Comparison of ENCODE assay signal across 8 mouse cellular contexts in genomic region chr7:27552931-27553513, GRCm38 (mm10). TPM values are rescaled to one million over a fixed set of nuclear protein-coding genes. Genes with fewer than 3 reads are reported as not detected.
DNase-seq lines count a peak whose midpoint lies in the region; ATAC-seq lines count a peak whose summit lies in the region.

TSS of gene Pld3 (minus strand) at chr7:27553218.
TSS of gene 2310022A10Rik (plus strand) at chr7:27553233.

- H3K4me2 ChIP-seq in forebrain, embryonic 14.5 days (ENCODE audit: low read length): peak within 1 kb of the TSS; percentile 81
- H3K4me2 ChIP-seq in neural tube, embryonic 15.5 days: peak within 1 kb of the TSS; percentile 87

- WGBS in forebrain, embryonic 14.5 days: under 1% methylated on average over 41 of the region's 41 CpGs
- under 1% methylated on average over 41 of the region's 41 CpGs for WGBS in neural tube, embryonic 15.5 days

- H3K9ac ChIP-seq in forebrain, embryonic 14.5 days (ENCODE audit: low read length): peak within 1 kb of the TSS; percentile 74
- peak within 1 kb of the TSS; percentile 82 for H3K9ac ChIP-seq in neural tube, embryonic 15.5 days (replicated peaks)

- H3K36me3 ChIP-seq in forebrain, embryonic 14.5 days (ENCODE audit: control insufficient read depth, insufficient read depth, low read length): peaks cover 9% of the 10 kb centered on the region
- H3K36me3 ChIP-seq in neural tube, embryonic 15.5 days: peaks cover 5% of the 10 kb centered on the region; the same call in 1 of the 2 replicates

- ATAC-seq in forebrain, embryonic 14.5 days: peak; percentile 100
- ATAC-seq in neural tube, embryonic 15.5 days (ENCODE audit: low FRiP score): peak; percentile 99

- H3K9me3 ChIP-seq in forebrain, embryonic 14.5 days (replicated peaks; ENCODE audit: control insufficient read depth, low read length): no peaks in the 10 kb centered on the region
- H3K9me3 ChIP-seq in neural tube, embryonic 15.5 days (replicated peaks): no peaks in the 10 kb centered on the region

- peaks cover 10% of the 10 kb centered on the region for H3K4me1 ChIP-seq in forebrain, embryonic 14.5 days (ENCODE audit: control insufficient read depth, insufficient read depth, low read length)
- peaks cover 32% of the 10 kb centered on the region for H3K4me1 ChIP-seq in neural tube, embryonic 15.5 days

- 0 out of 2 replicates have a peak within 1 kb of the TSS, but pooled peaks have one; percentile 33 for H3K27ac ChIP-seq in forebrain, embryonic 14.5 days (ENCODE audit: low read depth, low read length)
- H3K27ac ChIP-seq in neural tube, embryonic 15.5 days (replicated peaks): peak within 1 kb of the TSS; percentile 63; the same call in 1 of the 2 replicates

- DNase-seq in ES-CJ7 (ENCODE audit: low read depth, low spot score): peak; percentile 99
- peak; percentile 98 for DNase-seq in cerebellum, adult 11 months
- DNase-seq in forebrain, embryonic 14.5 days (ENCODE audit: low spot score): peak; percentile 98
- peak; percentile 92 to 93 for DNase-seq in heart, postnatal 14 days
- peak; percentile 98 for DNase-seq in layer of hippocampus, adult 11-12 months (ENCODE audit: low spot score)
- DNase-seq in lung, adult 18-20 months: peak; percentile 98 to 99
- DNase-seq in testis, postnatal 14 days (ENCODE audit: low spot score): peak; percentile 93

- H3K4me3 ChIP-seq in forebrain, embryonic 14.5 days (ENCODE audit: low read depth, low read length): peak within 1 kb of the TSS; percentile 73
- peak within 1 kb of the TSS; percentile 81 for H3K4me3 ChIP-seq in neural tube, embryonic 15.5 days (replicated peaks)

- H3K27me3 ChIP-seq in forebrain, embryonic 14.5 days (replicated peaks; ENCODE audit: control insufficient read depth, insufficient read depth, low read length): no peaks in the 10 kb centered on the region
- H3K27me3 ChIP-seq in neural tube, embryonic 15.5 days (replicated peaks): no peaks in the 10 kb centered on the region

- intact Hi-C loops in heart, postnatal 14 days (cut with DNase I): no loop called here

RNA-seq across cellular contexts. Expression of gene Pld3, which starts in this region (rescaled TPM):
- polyA plus RNA-seq in forebrain, embryonic 14.5 days (2014; fragmentation: Nextera tagmentation; extraction: Ambion mirVana): 98.6 and 108 TPM in 2 replicates
- total RNA-seq in heart, postnatal 14 days (2021): 10 to 100 TPM; 29.0 to 31.8 TPM
- polyA plus RNA-seq in neural tube, embryonic 15.5 days (2015; fragmentation: Nextera tagmentation; extraction: Ambion mirVana): 187 and 191 TPM in 2 replicates

RNA-seq across cellular contexts. Expression of gene 2310022A10Rik, which starts in this region (rescaled TPM):
- 26.3 and 31.2 TPM in 2 replicates for polyA plus RNA-seq in forebrain, embryonic 14.5 days (2014; fragmentation: Nextera tagmentation; extraction: Ambion mirVana)
- total RNA-seq in heart, postnatal 14 days (2021): 10 to 100 TPM; 53.0 to 62.2 TPM
- polyA plus RNA-seq in neural tube, embryonic 15.5 days (2015; fragmentation: Nextera tagmentation; extraction: Ambion mirVana): 32.6 and 33.9 TPM in 2 replicates

Comparison
In these comparisons a context has a peak if more than half of its experiments do, and no peak if none do; other contexts are left out.
1. Peak in every context shown above with its lines: DNase-seq, ATAC-seq, H3K4me3 ChIP-seq and H3K27ac ChIP-seq.